Mouse (Mus musculus): ENCODE measurements at regions not wholly inside any gene's neighbourhood (a gene's known extent, or its start where the extent isn't known, plus 50 kb on each side); places are given as distances from the start of the nearest gene placed in this dataset.

DNA sequence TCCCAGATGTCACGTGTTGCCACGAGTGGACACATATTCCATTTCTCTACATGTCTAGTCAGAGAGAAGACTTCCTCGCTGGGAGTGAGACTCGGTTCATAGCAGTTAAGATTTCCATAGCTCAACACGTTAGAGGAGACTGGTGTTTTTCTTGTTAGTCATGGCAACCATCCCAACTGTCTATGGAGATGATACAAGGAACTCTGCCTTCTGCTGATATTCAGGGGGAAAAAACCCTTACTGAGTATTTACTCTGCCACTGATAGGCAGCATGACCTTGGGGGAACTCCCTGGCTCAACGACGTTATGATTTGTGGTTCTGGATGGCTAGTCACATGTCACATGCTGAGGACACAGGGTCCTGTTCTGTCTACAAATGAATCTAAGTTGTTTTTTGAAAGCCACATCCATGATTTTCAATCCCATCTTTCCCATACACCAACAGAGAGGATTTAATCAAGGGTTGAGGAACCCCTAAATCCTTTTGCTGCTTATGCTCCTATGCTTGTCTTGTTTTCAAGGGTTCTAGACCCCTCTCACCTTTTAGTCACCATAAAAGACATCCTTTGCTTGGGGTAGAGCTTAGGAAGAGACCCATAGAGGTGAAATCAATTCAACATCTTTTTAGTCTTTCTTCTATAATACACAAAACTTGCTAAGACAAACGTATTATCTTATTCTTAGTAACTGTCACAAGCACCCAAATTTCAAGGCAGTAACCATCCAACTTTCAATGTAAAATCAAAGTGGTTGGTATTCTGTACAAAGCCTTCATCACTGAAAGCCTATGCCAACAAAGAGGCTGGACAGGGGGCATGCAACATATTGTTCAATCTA lies 50.2 kb upstream of the Adtrp start:
- no peak for DNase-seq
